In the genomic region with DNA sequence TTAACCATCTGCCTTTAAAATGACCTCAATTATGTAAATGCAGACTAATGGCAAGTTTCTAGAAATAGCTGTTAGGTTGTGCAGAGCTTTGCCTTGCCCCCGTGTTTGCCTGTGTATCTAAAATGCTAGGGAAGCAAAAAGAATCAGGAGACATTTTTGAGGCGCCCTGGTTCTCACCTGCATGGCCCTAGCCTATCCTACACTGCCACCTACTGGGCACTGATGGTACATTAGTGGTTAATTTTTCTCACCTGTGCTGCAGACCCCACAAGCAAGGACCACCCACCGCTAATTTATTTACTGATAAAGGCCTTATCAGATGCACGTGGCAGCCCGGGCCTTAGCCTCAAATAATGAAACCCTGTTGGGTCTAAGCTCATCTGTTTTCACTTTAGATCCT, we compare ENCODE assay signal across 9 mouse cellular contexts. TPM values are rescaled to one million over a fixed set of nuclear protein-coding genes. Genes with fewer than 3 reads are reported as not detected.
DNase-seq lines count a peak whose midpoint lies in the region; ATAC-seq and TF ChIP-seq lines count a peak whose summit lies in the region.
"Had no signal": no experiment of that assay in that cellular context is flagged by ENCODE, and none has a peak within 500 bp of the region (broad histone marks: within the 10 kb centered on the region; RNA-seq: fewer than 3 reads in every experiment).

No protein-coding gene starts in this region.

- DNase-seq in midbrain, embryonic 10.5 days (ENCODE audit: low spot score): peak; percentile 45
- DNase-seq in T-cell, adult 2 months (ENCODE audit: low spot score): peak; percentile 60
- peak; percentile 63 to 79 for DNase-seq in cerebellum, postnatal 25 days
- peak; percentile 63 for DNase-seq in limb, embryonic 14.5 days (ENCODE audit: low spot score)
- peak; percentile 44 for DNase-seq in right cerebral cortex, adult 18-20 months

- no peaks in the 10 kb centered on the region for H3K36me3 ChIP-seq in midbrain, embryonic 10.5 days
- H3K36me3 ChIP-seq in midbrain, embryonic 13.5 days: no peaks in the 10 kb centered on the region
- H3K36me3 ChIP-seq in hindbrain, embryonic 16.5 days (ENCODE audit: control insufficient read depth, insufficient read depth, low read length): no peaks in the 10 kb centered on the region
- no peaks in the 10 kb centered on the region for H3K36me3 ChIP-seq in limb, embryonic 14.5 days (ENCODE audit: control insufficient read depth, insufficient read depth, low read length)

- no peak for TF ChIP-seq POLR2A in limb, embryonic 14.5 days (IDR thresholded peaks at IDR 0.05; ENCODE audit: borderline replicate concordance, extremely low read depth, insufficient read depth, insufficient read length)

- peaks cover 3% of the 10 kb centered on the region; the same call in 1 of the 2 replicates for H3K9me3 ChIP-seq in midbrain, embryonic 10.5 days (replicated peaks)
- H3K9me3 ChIP-seq in midbrain, embryonic 13.5 days: no peaks in the 10 kb centered on the region
- no peaks in the 10 kb centered on the region for H3K9me3 ChIP-seq in hindbrain, embryonic 16.5 days (ENCODE audit: control insufficient read depth, low read length)
- H3K9me3 ChIP-seq in limb, embryonic 14.5 days (ENCODE audit: control insufficient read depth, low read length): no peaks in the 10 kb centered on the region

- no peak overlapping the region for H3K4me2 ChIP-seq in midbrain, embryonic 13.5 days (replicated peaks)
- H3K4me2 ChIP-seq in hindbrain, embryonic 16.5 days (ENCODE audit: low read length): no peak overlapping the region
- H3K4me2 ChIP-seq in limb, embryonic 14.5 days (replicated peaks; ENCODE audit: low read depth, low read length, severe bottlenecking): no peak overlapping the region

- H3K27ac ChIP-seq in midbrain, embryonic 10.5 days (replicated peaks): no peak overlapping the region
- H3K27ac ChIP-seq in midbrain, embryonic 13.5 days: no peak overlapping the region
- no peak overlapping the region for H3K27ac ChIP-seq in hindbrain, embryonic 16.5 days (ENCODE audit: low read depth, low read length)
- no peak overlapping the region for H3K27ac ChIP-seq in limb, embryonic 14.5 days (replicated peaks; ENCODE audit: low read depth, low read length)

- H3K9ac ChIP-seq in midbrain, embryonic 13.5 days (replicated peaks): no peak overlapping the region
- H3K9ac ChIP-seq in hindbrain, embryonic 16.5 days (ENCODE audit: low read depth, low read length): no peak overlapping the region
- H3K9ac ChIP-seq in limb, embryonic 14.5 days (ENCODE audit: low read depth, low read length, severe bottlenecking): no peak overlapping the region

- 0 out of 2 replicates have a peak, but pooled peaks cover 6% of the 10 kb centered on the region for H3K27me3 ChIP-seq in midbrain, embryonic 10.5 days (ENCODE audit: low read depth, poor library complexity, severe bottlenecking)
- peaks cover 7% of the 10 kb centered on the region; the same call in 1 of the 2 replicates for H3K27me3 ChIP-seq in midbrain, embryonic 13.5 days
- H3K27me3 ChIP-seq in hindbrain, embryonic 16.5 days (replicated peaks; ENCODE audit: control insufficient read depth, insufficient read depth, low read length): no peaks in the 10 kb centered on the region; the same call in 1 of the 2 replicates
- H3K27me3 ChIP-seq in limb, embryonic 14.5 days (ENCODE audit: control insufficient read depth, insufficient read depth, low read length): no peaks in the 10 kb centered on the region

- no peaks in the 10 kb centered on the region for H3K4me1 ChIP-seq in midbrain, embryonic 10.5 days
- peaks cover 7% of the 10 kb centered on the region; the same call in 1 of the 2 replicates for H3K4me1 ChIP-seq in midbrain, embryonic 13.5 days (replicated peaks)
- H3K4me1 ChIP-seq in hindbrain, embryonic 16.5 days (ENCODE audit: control insufficient read depth, insufficient read depth, low read depth, low read length): no peaks in the 10 kb centered on the region
- no peaks in the 10 kb centered on the region for H3K4me1 ChIP-seq in limb, embryonic 14.5 days (ENCODE audit: control insufficient read depth, insufficient read depth, low read length)

- no peak overlapping the region for H3K4me3 ChIP-seq in midbrain, embryonic 10.5 days
- H3K4me3 ChIP-seq in midbrain, embryonic 13.5 days (replicated peaks): no peak overlapping the region
- no peak overlapping the region for H3K4me3 ChIP-seq in hindbrain, embryonic 16.5 days (ENCODE audit: low read length)
- no peak overlapping the region for H3K4me3 ChIP-seq in limb, embryonic 14.5 days (replicated peaks; ENCODE audit: low read length)

- ATAC-seq in midbrain, embryonic 13.5 days: no peak; the same call in 1 of the 2 replicates
- peak; percentile 54; the same call in 1 of the 2 replicates for ATAC-seq in hindbrain, embryonic 16.5 days
- ATAC-seq in limb, embryonic 14.5 days (ENCODE audit: low FRiP score, low read depth): peak; percentile 57; the same call in 1 of the 2 replicates
- ATAC-seq in inflammation-experienced regulatory T-cells, adult 6 months: no peak

- WGBS in midbrain, embryonic 10.5 days: 5% methylated on average over 5 of the region's 5 CpGs
- WGBS in midbrain, embryonic 13.5 days: 8% methylated on average over 5 of the region's 5 CpGs
- WGBS in hindbrain, embryonic 16.5 days: 5% methylated on average over 5 of the region's 5 CpGs
- WGBS in limb, embryonic 14.5 days: 6% methylated on average over 5 of the region's 5 CpGs

RNA-seq across cellular contexts. Expression of gene Olfr1410, which starts 5.4 kb away (rescaled TPM):
- polyA plus RNA-seq in midbrain, embryonic 10.5 days (2016; fragmentation: Nextera tagmentation; extraction: Ambion mirVana): not detected in 2 replicates
- polyA plus RNA-seq in midbrain, embryonic 13.5 days (2015; fragmentation: Nextera tagmentation; extraction: Ambion mirVana): not detected in 2 replicates
- polyA plus RNA-seq in hindbrain, embryonic 16.5 days (2015; fragmentation: Nextera tagmentation; extraction: Ambion mirVana): not detected in 2 replicates
- polyA plus RNA-seq in limb, embryonic 14.5 days (2012; rRNA removed): not detected in 2 replicates
- polyA plus RNA-seq in limb, embryonic 14.5 days (2014; fragmentation: Nextera tagmentation; extraction: Ambion mirVana): not detected in 2 replicates
- polyA plus RNA-seq in inflammation-experienced regulatory T-cells, adult 6 months (2017; shearing (Covaris generic)): not detected
- polyA plus RNA-seq: heart, embryonic 16.5 days had no signal

RNA-seq across cellular contexts. Expression of gene Olfr12, which starts 6.6 kb away (rescaled TPM):
- not detected in 2 replicates for polyA plus RNA-seq in midbrain, embryonic 10.5 days (2016; fragmentation: Nextera tagmentation; extraction: Ambion mirVana)
- polyA plus RNA-seq in midbrain, embryonic 13.5 days (2015; fragmentation: Nextera tagmentation; extraction: Ambion mirVana): 0.08 TPM in 1 of 2 replicates, not detected in the other
- polyA plus RNA-seq in hindbrain, embryonic 16.5 days (2015; fragmentation: Nextera tagmentation; extraction: Ambion mirVana): 0.24 TPM in 1 of 2 replicates, not detected in the other
- not detected in 2 replicates for polyA plus RNA-seq in limb, embryonic 14.5 days (2012; rRNA removed)
- not detected in 2 replicates for polyA plus RNA-seq in limb, embryonic 14.5 days (2014; fragmentation: Nextera tagmentation; extraction: Ambion mirVana)
- not detected for polyA plus RNA-seq in inflammation-experienced regulatory T-cells, adult 6 months (2017; shearing (Covaris generic))
- polyA plus RNA-seq: heart, embryonic 16.5 days had no signal

RNA-seq across cellular contexts. Expression of gene Olfr1411, which starts 16.8 kb away (rescaled TPM):
- not detected in 2 replicates for polyA plus RNA-seq in midbrain, embryonic 10.5 days (2016; fragmentation: Nextera tagmentation; extraction: Ambion mirVana)
- polyA plus RNA-seq in midbrain, embryonic 13.5 days (2015; fragmentation: Nextera tagmentation; extraction: Ambion mirVana): not detected in 2 replicates
- not detected in 2 replicates for polyA plus RNA-seq in hindbrain, embryonic 16.5 days (2015; fragmentation: Nextera tagmentation; extraction: Ambion mirVana)
- polyA plus RNA-seq in limb, embryonic 14.5 days (2012; rRNA removed): not detected in 2 replicates
- not detected in 2 replicates for polyA plus RNA-seq in limb, embryonic 14.5 days (2014; fragmentation: Nextera tagmentation; extraction: Ambion mirVana)
- not detected for polyA plus RNA-seq in inflammation-experienced regulatory T-cells, adult 6 months (2017; shearing (Covaris generic))
- polyA plus RNA-seq: heart, embryonic 16.5 days had no signal

RNA-seq across cellular contexts. Expression of gene Olfr1412, which starts 25.4 kb away (rescaled TPM):
- not detected in 2 replicates for polyA plus RNA-seq in midbrain, embryonic 10.5 days (2016; fragmentation: Nextera tagmentation; extraction: Ambion mirVana)
- polyA plus RNA-seq in midbrain, embryonic 13.5 days (2015; fragmentation: Nextera tagmentation; extraction: Ambion mirVana): not detected in 2 replicates
- polyA plus RNA-seq in hindbrain, embryonic 16.5 days (2015; fragmentation: Nextera tagmentation; extraction: Ambion mirVana): not detected in 2 replicates
- polyA plus RNA-seq in limb, embryonic 14.5 days (2012; rRNA removed): not detected in 2 replicates
- polyA plus RNA-seq in limb, embryonic 14.5 days (2014; fragmentation: Nextera tagmentation; extraction: Ambion mirVana): not detected in 2 replicates
- polyA plus RNA-seq in inflammation-experienced regulatory T-cells, adult 6 months (2017; shearing (Covaris generic)): not detected
- polyA plus RNA-seq: heart, embryonic 16.5 days had no signal

RNA-seq across cellular contexts. Expression of gene Cops9, which starts 30.8 kb away (rescaled TPM):
- polyA plus RNA-seq in midbrain, embryonic 10.5 days (2016; fragmentation: Nextera tagmentation; extraction: Ambion mirVana): 368 and 378 TPM in 2 replicates
- polyA plus RNA-seq in midbrain, embryonic 13.5 days (2015; fragmentation: Nextera tagmentation; extraction: Ambion mirVana): 576 and 596 TPM in 2 replicates
- 496 and 558 TPM in 2 replicates for polyA plus RNA-seq in hindbrain, embryonic 16.5 days (2015; fragmentation: Nextera tagmentation; extraction: Ambion mirVana)
- 204 and 208 TPM in 2 replicates for polyA plus RNA-seq in limb, embryonic 14.5 days (2012; rRNA removed)
- 403 and 441 TPM in 2 replicates for polyA plus RNA-seq in limb, embryonic 14.5 days (2014; fragmentation: Nextera tagmentation; extraction: Ambion mirVana)
- 100 to 1,000 TPM; 205 to 272 (median 248) TPM for polyA plus RNA-seq in inflammation-experienced regulatory T-cells, adult 6 months (2017; shearing (Covaris generic))

Comparison
In these comparisons a context has a peak if more than half of its experiments do, and no peak if none do; other contexts are left out.
1. ATAC-seq: peak in hindbrain, embryonic 16.5 days (single experiment) and limb, embryonic 14.5 days (single experiment); none in midbrain, embryonic 13.5 days (single experiment) and inflammation-experienced regulatory T-cells, adult 6 months (single experiment).
2. Peak in every context shown above with its lines, with median percentiles within 50 percentile points of each other: DNase-seq.